Mouse (Mus musculus): ENCODE measurements around the gene 2410137M14Rik. TPM values are rescaled to one million over a fixed set of nuclear protein-coding genes. Genes with fewer than 3 reads are reported as not detected.

Gene 2410137M14Rik
- total and polyA plus RNA-seq, 3 experiments, result not detected

GRCm38 (mm10) chr17:36950981-36951947, 29.8 kb downstream of the 2410137M14Rik start, which contains the start of gene Ppp1r11 (continued):
- TF ChIP-seq USF2 (IDR thresholded peaks at IDR 0.05; ENCODE audit: borderline replicate concordance in 1 of 2, insufficient read depth in 1 of 2, low read depth in 1 of 2, low read length in 2 of 2), result no peak
- TF ChIP-seq TCF12 (IDR thresholded peaks at IDR 0.05; ENCODE audit: low read depth, low read length), result peak; percentile 47
- no peak for TF ChIP-seq GATA1 (IDR thresholded peaks at IDR 0.05; ENCODE audit: low read depth, low read length)
- peak; percentile 73 for TF ChIP-seq NELFE (IDR thresholded peaks at IDR 0.05; ENCODE audit: low read depth, low read length)
- no peak for TF ChIP-seq JUND (IDR thresholded peaks at IDR 0.05; ENCODE audit: low read depth, low read length)
- peak; percentile 78 for TF ChIP-seq MAX (IDR thresholded peaks at IDR 0.05; ENCODE audit: low read length)
- no peak for TF ChIP-seq TAL1 (IDR thresholded peaks at IDR 0.05; ENCODE audit: low read length)
- TF ChIP-seq HCFC1 (IDR thresholded peaks at IDR 0.05; ENCODE audit: low read depth, low read length), result peak; percentile 95
- TF ChIP-seq CHD2 (IDR thresholded peaks at IDR 0.05; ENCODE audit: low read length), result no peak
- no peak for TF ChIP-seq ZNF384 (IDR thresholded peaks at IDR 0.05; ENCODE audit: low read depth, low read length)
- TF ChIP-seq ZKSCAN1 (IDR thresholded peaks at IDR 0.05; ENCODE audit: low read depth, low read length), result no peak
- no peak for TF ChIP-seq ZC3H11A (IDR thresholded peaks at IDR 0.05; ENCODE audit: low read depth, low read length)
- peak; percentile 77 for TF ChIP-seq ETS1 (IDR thresholded peaks at IDR 0.05; ENCODE audit: low read depth, low read length)
- peak; percentile 78; the same call in 1 of the 2 replicates for TF ChIP-seq POLR2AphosphoS2 (IDR thresholded peaks at IDR 0.05; ENCODE audit: low read length)
- no peak for TF ChIP-seq SMC3 (IDR thresholded peaks at IDR 0.05; ENCODE audit: low read depth, low read length)
- peak; percentile 50 to 87; a peak in 3 of 4 replicates for TF ChIP-seq POLR2A (IDR thresholded peaks at IDR 0.05; ENCODE audit: control insufficient read depth in 1 of 2, insufficient read depth in 1 of 2, low read depth in 1 of 2, low read length in 2 of 2, poor library complexity in 1 of 2)
- TF ChIP-seq UBTF (IDR thresholded peaks at IDR 0.05; ENCODE audit: borderline replicate concordance, insufficient read depth, low read depth, low read length), result no peak
- TF ChIP-seq MYB (IDR thresholded peaks at IDR 0.05; ENCODE audit: low read depth, low read length), result peak; percentile 60; the same call in 1 of the 2 replicates
- TF ChIP-seq MAZ (IDR thresholded peaks at IDR 0.05; ENCODE audit: low read depth, low read length), result peak; percentile 72; the same call in 1 of the 2 replicates
- no peak for TF ChIP-seq GABPA (IDR thresholded peaks at IDR 0.05; ENCODE audit: low read depth, low read length)
- TF ChIP-seq BHLHE40 (IDR thresholded peaks at IDR 0.05; ENCODE audit: borderline replicate concordance, low read depth, low read length), result no peak
- TF ChIP-seq POLR2AphosphoS5 (IDR thresholded peaks at IDR 0.05; ENCODE audit: borderline replicate concordance, low read depth, low read length), result no peak
- no peak; the same call in 1 of the 2 replicates for TF ChIP-seq MXI1 (IDR thresholded peaks at IDR 0.05; ENCODE audit: low read depth, low read length)

All from MEL (cell line).